Mouse (Mus musculus) kidney, adult 9 months (tissue): ENCODE results near the gene Gpatch8.
A peak's percentile ranks its signal among the peaks of the same experiment; 100 is the strongest.

Experiments
- DNase-seq: peaks from one replicate; pipeline ENCODE4 v3.0.0; 2022

Gene Gpatch8

DNA sequence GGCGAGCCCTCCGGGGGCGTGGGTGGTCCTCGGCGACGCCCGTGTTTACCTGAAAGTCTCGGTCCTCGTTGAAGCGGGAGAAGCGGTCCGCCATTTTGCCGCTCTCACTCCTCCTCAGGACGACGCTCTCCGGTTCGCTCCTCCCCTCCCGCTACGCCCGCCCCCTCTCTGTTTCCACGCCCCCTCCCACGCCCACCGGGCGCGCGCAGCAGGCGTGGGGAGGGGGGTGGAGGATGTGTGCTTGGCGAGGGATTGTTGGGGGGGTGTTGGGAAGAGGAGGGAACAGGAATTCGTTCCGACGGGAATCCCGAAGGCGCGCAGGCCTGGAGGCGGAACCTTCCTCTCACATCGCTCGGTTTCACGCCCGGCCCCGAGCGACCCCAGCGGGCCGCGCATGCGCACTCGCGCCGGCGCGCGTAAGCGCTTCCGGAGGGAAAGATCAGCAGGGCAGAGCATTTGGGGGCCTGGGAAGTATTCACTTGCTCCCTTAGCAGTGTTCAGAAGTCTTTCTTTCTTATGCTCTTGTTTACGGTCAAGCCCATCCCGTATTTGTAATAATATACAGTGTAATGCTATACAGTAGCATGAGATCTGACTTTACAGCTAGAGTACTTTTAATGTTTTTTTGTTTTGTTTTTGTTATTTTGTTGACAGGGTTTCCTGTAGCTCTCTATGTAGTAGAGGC, at the start of gene Gpatch8:
Gene Gpatch8 (minus strand): TSS at position 362 of the 685 bp plus-strand sequence.
- peak; percentile 98 for DNase-seq

DNA sequence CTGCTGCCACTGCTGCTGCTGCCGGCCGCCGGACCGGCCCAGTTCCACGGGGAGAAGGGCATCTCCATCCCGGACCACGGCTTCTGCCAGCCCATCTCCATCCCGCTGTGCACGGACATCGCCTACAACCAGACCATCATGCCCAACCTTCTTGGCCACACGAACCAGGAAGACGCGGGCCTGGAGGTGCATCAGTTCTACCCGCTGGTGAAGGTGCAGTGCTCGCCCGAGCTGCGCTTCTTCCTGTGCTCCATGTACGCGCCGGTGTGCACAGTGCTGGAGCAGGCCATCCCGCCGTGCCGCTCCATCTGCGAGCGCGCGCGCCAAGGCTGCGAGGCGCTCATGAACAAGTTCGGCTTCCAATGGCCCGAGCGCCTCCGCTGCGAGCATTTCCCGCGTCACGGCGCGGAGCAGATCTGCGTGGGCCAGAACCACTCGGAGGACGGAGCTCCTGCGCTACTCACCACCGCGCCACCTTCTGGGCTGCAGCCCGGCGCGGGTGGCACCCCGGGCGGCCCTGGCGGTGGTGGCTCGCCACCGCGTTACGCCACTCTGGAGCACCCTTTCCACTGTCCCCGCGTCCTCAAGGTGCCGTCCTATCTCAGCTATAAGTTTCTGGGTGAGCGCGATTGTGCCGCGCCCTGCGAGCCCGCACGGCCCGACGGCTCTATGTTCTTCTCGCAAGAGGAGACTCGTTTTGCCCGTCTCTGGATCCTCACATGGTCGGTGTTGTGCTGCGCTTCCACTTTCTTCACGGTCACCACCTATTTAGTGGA, 48.8 kb upstream of the Gpatch8 start:
- peak; percentile 24 for DNase-seq

DNA sequence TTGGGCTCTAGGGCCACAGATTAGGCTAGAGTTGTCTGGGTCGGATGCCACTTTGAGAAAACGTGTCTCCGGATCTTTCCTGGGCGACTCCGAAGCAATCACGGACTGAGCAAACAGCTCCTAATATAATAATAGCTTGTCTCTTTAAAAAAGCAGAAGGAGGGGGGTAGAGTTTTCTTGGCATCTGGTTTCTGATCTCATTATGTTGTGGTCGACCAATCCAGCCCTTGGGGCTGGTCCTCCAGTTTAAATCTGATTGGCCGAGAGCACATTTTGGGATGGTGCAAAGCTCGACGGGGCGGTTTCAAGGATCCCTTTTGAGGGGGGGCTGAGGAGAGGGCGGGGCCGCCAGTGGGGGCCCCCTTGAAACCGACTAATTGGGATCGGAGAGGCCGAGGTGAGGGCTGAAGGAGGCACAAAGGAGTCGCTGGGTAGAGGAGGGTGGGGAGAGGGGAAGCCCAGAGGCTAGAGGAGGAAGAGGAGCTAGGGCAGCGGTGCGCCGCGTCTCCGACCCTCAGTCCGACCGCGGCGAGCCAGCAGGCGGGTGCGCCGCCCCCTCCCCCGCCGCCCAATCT, 47.9 kb upstream of the Gpatch8 start, which contains the start of gene Fzd2:
Gene Fzd2 (plus strand): TSS at position 387 of the 575 bp plus-strand sequence.
- DNase-seq = peak; percentile 89

DNA sequence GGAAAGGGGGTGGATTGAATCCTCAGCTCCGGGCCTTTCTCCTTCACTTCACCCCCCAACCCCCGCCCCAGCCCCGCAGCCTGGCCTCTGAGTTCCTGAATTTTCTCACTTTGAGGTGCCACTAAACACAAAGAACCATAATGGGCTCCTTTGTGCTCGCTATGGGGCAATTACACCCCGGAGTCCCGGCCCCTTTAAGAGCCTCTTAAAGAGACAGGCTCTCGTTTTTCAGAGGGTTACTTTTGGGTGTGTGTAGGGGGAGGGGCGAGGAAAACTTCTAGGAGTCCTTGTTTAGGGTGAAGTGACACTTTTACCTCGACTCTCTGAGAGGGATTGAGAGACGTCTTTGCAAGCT, 47.3 kb upstream of the Gpatch8 start:
- peak; percentile 66 for DNase-seq

DNA sequence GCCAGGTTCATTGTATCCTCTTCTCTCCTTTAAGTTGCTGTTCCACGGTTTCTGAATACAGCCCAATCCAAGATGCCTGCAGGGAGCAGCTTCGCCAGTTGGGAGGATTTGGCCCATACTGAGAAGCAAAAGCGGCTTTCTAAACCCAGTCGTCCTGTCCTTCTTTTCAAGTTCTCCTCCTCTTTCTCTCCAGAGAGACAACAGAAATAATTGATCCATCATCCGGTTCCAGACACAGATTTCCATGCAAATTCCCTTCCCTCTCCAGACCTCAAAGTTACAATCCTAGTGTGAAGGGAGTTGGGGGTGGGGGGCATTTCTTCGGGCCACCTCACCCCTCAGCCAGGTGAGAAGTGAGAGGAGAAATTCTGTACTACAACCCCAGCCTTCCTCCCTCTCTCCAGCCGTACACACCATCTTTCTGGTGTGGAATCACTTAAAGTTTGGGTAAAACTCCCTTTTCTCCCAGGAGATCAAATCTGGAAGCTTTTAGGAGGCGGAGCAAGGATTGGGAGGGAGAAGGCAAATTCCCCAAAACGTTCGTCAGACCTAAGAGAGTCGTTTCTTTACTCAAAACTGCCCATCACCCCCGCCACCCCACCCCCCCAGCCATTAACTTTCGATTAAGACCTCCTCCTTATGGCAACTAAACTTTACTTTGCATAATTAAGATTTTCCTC, 46.8 kb upstream of the Gpatch8 start:
- DNase-seq = no peak

DNA sequence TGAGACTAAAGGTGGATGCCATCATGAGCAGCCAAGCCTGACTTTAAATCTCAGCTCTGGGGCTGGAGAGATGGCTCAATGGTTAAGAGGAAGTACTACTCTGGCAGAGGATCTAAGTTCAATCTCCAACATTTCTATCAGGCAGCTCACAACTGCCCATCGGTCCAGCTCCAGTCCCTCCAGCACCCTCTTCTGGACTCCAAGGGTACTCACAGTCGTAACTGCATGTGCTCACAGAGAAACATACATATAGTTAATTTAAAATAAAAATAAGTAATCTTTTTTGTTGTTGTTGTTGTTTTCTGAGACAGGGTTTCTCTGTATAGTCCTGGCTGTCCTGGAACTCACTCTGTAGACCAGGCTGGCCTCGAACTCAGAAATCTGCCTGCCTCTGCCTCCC, 43.7 kb upstream of the Gpatch8 start:
- DNase-seq = no peak

DNA sequence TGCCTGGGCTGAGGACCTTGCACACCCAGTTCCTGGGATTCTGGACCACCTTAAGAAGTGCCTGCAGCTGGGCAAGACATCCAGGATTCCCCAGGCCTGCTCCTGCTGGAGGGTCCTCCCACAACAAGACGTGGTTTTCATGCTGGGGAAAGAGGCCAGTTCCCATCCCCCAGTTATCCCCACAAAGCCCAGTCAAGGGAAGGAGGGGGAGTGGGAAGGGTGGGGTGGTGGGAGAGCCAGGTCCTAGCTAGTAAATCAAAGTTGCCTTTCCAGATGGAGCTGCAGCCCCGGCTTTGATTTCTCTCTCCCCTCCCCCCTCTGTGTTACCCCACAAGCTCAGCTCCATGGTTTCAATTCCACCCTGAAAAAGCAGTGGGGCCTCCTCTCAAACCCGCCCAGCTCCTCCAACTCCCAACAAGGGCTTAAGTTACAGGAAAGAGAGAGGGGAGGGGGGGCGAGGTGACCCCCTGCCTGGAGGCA, 39.2 kb upstream of the Gpatch8 start:
- no peak for DNase-seq

DNA sequence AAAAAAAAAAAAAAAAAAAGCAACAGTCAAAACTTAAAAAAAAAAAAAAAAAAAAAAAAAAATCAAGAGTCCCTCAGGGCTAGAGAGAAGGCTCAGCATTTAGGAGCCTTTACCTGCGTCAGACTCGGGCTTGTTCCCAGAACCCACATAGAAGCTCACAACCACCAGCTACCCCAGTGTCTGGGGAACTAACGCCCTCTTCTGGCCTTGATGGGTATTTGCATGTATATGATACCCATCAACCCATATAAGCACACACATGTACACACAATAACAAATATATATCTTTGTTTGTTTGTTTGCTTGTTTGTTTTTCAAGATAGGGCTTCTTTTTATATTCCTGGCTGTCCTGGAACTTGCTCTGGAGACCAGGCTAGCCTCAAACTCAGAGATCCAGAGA, 31.4 kb upstream of the Gpatch8 start:
- DNase-seq = no peak

DNA sequence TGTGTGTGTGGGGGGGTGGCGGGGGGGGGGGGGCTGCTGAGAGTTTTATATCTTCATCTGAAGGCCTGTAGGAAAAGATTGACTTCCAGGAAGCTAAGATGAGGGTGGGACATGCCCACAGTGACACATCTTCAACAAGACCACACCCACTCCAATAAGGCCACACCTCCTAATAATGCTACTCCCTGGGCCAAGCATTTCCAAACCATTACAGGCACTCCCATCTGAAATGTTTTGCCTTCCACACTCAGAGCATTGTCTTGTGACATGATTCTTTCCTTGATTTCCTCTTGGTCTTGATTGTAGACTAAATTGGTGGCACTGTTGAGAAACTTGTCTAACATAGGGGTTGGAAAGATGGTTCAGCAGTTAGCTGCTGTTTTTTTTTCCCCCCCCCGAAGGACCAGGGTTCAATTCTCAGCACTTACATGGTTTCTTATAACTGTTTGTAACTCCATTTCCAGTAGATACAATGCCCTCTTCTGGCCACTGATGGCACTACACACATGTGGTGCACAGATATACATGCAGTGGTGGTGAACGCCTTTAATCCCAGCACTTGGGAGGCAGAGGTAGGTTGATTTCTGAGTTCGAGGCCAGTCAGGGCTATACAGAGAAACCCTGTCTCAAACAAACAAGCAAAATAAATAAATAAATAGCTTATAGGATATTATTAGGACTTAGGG, 30.4 kb upstream of the Gpatch8 start:
- DNase-seq = no peak

DNA sequence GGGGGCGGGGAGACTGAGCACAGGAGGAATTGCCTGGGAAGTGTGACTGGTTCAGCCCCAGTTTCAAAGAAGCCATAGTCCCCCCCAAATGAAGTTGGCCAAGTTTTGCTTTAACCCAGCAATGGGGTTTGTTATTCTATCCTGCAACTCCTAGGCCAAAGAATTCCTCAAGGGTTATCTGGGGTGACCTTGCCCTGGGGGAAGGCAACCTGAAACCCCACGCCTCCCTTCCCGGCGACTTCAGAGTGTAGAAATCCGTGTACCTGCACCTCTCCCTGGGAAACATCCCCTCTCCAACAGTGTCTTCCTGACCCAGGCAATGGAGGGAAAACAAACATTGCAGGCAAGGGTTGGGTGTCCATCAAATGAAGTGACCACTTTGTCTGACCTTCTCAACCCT, 26.5 kb upstream of the Gpatch8 start:
- no peak for DNase-seq

DNA sequence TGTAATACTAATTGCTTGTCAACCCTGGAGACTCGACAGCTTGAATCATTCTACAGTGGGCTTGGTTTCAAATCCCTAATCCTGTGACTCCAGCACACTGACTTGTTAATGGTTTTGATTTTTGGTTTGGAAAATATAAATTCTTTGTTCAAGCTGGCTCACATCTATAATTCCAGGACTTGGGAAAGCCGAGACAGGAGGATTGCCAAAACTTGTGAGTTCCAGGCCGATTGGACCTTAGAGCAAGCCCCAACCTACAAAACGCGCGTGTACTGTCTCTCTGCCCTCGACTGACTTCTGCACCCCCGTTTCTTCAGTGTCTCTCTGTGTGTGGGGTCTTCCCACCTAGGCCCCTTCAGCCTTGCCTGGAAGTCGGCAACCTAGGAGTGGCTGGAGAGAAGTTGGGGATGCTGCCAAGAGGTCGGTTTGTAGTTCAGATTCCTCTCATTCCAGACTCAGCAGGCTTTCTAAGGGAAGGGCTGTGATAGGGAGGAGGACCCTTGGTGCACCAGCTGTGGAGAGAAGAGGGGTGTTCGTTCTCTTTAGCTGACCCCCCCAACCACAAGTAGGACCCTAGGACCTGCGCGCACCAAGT, 25.9 kb upstream of the Gpatch8 start:
- DNase-seq = peak; percentile 38

DNA sequence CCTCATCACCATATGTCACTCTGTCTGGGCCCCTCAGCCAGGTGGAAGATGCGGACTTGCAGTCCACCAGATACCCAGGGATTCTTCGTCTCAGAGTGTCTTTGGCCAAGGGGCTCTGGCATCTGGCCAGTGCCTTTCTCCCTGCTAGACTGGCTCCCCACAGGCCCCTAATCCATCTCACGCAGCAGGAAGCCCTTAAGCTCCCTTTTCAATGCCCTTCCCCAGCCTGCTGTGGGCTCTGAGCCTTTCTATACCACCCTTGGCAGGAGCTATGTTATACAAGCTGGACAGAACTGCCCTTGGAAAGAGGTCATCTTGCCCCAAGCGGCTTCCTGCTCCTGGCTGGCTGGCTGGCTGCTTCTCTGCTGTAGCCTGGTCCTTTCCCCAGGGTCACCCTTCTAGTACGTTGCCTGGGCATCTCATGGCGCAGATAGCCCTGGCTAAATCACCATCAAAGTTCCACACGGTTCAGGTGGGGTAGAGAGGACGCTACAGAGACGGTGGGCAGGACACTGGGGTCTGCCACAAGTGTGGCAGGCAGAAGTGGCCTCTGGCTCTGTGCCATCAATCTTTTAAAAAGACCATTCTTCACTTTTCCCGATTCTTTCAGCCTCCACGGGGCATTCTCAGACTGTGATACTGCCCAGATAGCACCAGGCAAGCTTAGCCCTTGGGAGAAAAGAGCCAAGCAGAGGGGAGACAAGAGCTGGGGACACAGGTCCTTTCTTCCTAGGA, 25.3 kb upstream of the Gpatch8 start:
- DNase-seq = no peak

DNA sequence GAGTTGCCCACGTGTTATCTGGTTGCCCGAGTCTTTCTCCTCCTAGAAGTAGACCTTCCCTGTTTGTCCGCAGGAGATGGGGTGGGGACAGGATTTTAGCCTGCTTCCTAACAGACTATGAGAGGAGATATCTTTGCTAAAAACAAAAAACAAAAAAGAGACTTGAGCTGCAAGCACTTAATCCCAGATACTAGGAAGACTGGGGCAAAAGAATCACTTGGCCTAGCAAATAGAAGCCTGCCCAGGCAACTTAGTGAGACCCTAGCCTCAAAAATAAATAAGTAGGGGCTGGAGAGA, 23.8 kb upstream of the Gpatch8 start:
- DNase-seq = no peak

DNA sequence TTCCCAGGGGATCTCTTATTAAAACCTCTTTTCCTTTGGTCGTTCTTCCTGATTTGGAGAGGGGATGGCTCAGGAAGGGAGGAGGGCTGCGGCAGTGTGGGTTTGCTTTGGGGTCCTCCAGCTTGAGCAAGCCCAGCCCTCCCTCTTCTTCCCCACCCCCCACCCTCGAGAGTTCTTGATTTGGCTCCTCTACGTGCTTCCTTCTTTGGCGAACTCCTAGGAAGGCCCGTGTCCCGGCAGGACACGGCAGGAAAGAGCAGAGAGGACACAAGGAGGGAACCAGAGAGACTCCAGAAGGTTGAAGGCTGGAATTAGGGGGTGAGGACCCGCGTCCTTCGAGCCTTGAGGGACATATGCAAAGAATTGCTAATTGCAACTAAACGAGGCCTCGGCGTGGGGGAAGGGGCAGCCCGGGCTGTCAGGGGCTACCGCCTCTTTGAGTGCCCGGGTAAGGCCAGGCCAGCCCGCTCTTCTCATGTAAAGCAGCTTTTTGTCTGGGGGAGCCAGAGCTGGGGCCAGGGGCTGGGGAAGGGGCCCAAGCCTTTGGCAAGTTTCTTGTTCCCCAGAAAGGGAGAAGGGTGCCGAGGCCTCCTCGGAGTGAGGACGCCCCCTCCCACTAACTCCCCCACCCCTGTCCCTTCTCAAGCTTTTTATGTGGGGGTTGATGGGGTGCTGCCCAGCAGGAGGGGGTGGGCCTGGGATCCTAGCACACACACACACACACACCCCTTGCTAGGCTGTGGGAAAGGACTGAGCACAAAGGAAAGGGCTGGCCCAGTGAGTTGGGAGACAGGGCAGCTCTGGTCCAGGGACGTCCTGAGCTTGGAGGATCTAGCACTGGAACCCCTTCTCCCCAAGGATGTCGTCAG, 23.2 kb upstream of the Gpatch8 start, which contains the start of gene Gm11627:
Gene Gm11627 (minus strand): TSS at position 297 of the 869 bp plus-strand sequence.
- DNase-seq = no peak

DNA sequence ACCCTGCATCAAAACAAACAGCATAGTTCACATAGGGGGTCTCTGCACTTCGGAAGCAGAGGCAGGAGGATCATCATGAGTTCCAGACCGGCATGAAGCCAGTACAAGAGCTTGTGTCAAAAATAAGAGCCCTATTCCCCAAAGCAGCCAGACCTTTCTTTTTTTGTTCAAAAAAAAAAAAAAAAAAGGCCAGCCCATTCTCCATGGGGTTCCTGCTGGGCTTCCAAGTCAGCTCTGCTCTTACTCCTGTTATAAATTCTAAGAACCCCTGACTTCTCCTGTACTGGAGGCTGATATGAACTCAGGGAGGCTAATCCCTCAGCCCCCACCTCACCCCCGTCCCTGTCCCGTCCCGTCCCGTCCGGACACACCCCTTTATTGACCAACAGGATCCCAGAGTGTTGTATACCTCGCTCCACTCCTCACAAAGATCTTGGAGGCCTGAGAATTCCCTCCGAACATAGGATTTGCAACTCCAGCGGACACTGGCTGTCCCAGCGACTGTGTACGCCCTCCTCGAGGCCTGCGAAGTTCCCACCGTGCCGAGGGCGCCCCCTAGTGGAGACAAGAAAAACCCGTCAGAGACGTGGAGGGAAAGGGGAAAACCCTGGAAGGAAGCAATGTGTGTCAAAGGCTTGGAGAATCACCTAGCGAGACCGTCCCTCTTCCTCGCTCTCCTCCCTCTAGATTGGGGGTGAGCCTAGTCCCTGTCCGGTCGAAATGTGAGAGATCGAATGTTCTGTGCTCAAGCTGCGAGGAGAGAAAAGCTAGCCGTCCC, 22.3 kb upstream of the Gpatch8 start:
- peak; percentile 67 for DNase-seq

DNA sequence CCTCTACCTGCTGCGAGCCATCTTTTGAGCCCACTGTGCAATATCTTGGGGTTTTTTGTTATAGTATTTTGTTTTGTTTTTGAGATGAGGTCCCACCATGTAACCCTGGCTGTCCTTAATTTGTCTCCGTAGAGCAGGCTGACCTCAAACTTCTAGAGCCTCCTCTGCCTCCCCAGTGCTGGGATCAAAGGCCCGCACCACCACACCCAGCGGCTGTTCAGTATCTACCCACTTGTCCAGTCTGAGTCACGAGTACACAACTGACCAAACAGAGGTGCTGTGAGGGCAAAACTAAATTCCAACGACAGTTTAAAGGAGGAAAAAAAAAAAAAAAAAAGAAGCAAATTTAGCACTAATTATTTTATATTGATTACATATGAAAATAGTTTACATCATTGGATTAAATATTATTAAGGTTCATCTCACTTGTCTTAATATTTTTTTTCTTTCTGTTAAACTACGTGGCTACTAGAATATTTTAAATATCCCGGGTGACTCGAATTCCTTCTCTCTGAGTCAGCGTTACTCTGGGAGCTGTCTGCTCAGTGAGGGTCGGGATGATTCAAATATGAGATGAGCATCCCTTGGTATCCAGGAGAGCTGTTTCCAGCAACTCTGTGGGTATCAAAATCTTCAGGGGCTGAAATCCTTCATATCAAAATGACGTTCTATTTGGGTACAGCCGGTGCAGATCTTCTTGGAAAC, 20.0 kb upstream of the Gpatch8 start:
- DNase-seq = no peak

DNA sequence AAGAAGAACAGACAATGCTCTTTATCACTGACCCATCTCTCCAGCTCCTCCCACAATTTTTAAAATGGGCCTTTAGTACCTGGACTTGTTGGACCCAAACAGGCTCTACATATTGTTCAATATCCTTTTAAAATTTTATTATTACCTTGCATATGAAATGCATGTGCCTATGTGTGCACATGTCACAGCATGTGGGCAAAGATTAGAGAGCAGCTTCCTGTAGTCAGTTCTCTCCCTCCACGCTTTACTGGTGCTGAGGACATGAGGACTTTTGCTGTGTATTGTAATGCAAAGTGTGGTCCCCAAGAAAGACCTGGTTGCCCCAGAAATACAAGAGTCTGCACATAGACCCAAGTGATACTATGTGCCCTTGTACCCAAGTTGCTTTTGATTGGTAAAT, 18.8 kb upstream of the Gpatch8 start:
- no peak for DNase-seq

DNA sequence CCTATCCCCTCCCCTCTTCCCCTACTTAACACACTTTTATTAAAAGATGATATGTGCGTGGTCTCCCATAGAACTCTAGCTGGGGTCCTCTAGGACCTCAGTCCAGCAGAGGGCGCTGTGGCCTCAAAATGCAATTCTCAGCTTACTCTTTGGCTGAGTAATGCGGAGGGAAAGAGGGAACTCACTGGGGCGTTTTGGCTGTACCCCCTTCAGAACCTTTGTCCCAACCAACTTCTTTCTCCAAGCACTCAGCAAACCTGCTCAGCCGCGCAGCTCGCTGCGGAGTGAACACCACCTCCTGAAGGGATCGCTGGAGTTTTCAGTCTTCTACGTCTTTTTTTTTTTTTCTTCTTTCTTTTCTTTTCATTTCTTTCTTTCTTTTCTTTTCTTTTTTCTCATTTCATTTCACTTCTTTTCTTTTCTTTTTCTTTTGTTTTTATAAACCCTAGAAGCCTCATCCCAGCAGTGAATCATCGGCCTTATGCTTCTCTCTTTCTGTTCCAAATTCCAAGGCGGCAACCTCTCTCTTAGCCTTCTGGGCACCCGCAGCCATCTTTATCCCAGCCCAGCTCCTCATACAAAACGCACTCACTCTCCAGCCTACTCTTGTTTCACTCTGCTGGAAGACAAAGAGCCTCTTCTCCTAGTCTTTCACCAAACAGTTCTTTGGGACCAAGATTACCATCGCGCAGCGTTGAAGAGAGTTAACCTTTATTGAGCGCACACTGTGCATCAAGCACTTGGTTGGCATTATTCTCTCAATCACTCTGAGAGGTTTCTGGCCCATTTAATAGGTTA, 16.9 kb upstream of the Gpatch8 start:
- DNase-seq = peak; percentile 84
